Mouse (Mus musculus): ENCODE measurements around the gene Abtb2. TPM values are rescaled to one million over a fixed set of nuclear protein-coding genes. Genes with fewer than 3 reads are reported as not detected.

Abtb2 gene
- polyA plus RNA-seq, 1 experiment: 10.6 TPM

DNA sequence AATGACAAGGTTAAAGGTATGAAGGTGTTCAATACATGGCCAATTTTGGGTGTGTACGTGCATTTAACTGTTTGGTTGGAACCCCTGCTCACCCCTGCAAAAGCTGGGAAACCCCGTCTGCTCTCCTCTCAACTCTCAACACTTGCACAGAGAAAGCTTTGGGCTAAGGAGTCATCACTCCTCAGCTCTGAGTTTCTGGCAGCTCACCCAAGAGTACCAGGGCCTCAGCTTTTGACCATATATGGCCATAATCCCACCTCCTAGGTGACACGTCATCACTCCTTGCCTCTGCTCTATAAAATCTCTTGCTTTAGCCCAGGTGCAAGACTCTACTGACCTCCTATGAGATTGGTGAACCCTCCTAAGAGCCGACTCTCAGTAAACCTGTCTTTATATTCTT lies 5.2 kb upstream of the Abtb2 start:
- TF ChIP-seq POLR2A (IDR thresholded peaks at IDR 0.05; ENCODE audit: low read depth, low read length) (no peak), CTCF (IDR thresholded peaks at IDR 0.05; ENCODE audit: extremely low read depth, insufficient read depth, insufficient read length, insufficient replicate concordance) (no peak)
- Histone ChIP-seq H3K27me3 (ENCODE audit: control insufficient read depth, insufficient read depth, low read length) (0 out of 2 replicates have a peak, but pooled peaks cover 1% of the 10 kb centered on the region), H3K4me1 (ENCODE audit: control insufficient read depth, insufficient read depth, insufficient read length) (peaks cover 2% of the 10 kb centered on the region; the same call in 1 of the 2 replicates), H3K4me3 (ENCODE audit: extremely low read depth, insufficient read depth, insufficient read length) (no peak overlapping the region), H3K36me3 (ENCODE audit: control insufficient read depth, insufficient read depth, low read length) (no peaks in the 10 kb centered on the region), H3K27ac (ENCODE audit: insufficient read depth, low read length) (no peak overlapping the region)
- DNase-seq (ENCODE audit: low read depth in 1 of 2, low spot score in 2 of 2): no peak
- WGBS: 78% methylated on average over 4 of the region's 4 CpGs

DNA sequence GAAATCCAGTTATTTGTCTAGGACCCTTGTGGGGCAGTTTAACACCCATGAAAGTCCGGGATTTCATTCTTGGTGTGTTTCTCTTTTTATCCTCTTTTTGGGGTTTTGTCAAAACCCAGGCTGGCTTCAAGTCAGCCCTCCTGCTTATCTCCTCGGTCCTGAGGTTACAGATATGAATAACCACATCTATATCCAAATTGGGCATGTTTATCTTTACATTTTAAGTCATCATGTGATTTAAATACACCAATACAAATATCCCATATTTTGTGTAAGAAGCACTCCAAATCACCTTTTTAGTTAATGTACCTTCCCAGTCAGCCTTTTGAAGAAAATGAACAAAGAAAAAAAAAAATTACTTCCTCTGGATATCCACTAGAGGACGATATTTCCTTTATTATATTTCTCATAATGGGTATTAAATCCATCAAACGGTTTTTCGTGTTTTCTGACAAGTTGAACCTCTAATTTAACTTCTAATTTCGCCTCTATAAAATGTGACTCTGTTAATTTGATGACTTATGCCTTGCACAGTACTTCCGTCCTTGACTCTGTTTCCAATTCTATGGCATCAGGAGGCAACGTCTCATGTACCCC lies 1.6 kb upstream of the Abtb2 start:
- Histone ChIP-seq H3K27me3 (ENCODE audit: control insufficient read depth, insufficient read depth, low read length) (peaks cover 10% of the 10 kb centered on the region; the same call in 1 of the 2 replicates), H3K36me3 (ENCODE audit: control insufficient read depth, insufficient read depth, low read length) (no peaks in the 10 kb centered on the region), H3K4me3 (ENCODE audit: extremely low read depth, insufficient read depth, insufficient read length) (no peak overlapping the region), H3K27ac (ENCODE audit: insufficient read depth, low read length) (no peak overlapping the region), H3K4me1 (ENCODE audit: control insufficient read depth, insufficient read depth, insufficient read length) (peaks cover 6% of the 10 kb centered on the region)
- 15% methylated on average over 8 of the region's 8 CpGs for WGBS
- TF ChIP-seq POLR2A (IDR thresholded peaks at IDR 0.05; ENCODE audit: low read depth, low read length) (no peak), CTCF (IDR thresholded peaks at IDR 0.05; ENCODE audit: extremely low read depth, insufficient read depth, insufficient read length, insufficient replicate concordance) (no peak)
- no peak for DNase-seq (ENCODE audit: low read depth in 1 of 2, low spot score in 2 of 2)

DNA sequence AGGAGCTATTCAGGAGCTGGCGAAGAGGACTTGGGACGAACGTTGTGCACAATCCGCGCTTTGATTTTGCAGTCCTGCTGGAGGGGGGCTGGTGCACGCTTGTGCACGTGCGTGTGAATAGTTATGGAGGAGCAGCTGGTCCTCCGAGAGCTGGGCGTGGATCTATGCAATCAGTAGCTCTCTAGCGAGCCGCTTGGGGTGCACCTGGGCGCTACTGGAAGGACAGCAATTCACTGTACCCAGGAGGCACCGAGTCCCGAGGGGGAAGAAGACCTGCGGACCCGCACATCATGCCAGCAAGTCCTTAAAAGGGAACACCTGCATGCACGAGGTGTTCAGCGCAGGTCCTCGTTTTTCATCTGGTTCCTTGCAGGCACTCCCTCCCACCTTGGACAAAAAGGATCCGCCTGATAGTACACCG lies 929 bp upstream of the Abtb2 start:
- H3K27me3 ChIP-seq (ENCODE audit: control insufficient read depth, insufficient read depth, low read length): peaks cover 10% of the 10 kb centered on the region; the same call in 1 of the 2 replicates
- no peaks in the 10 kb centered on the region for H3K36me3 ChIP-seq (ENCODE audit: control insufficient read depth, insufficient read depth, low read length)
- no peak overlapping the region for H3K27ac ChIP-seq (ENCODE audit: insufficient read depth, low read length)
- peaks cover 6% of the 10 kb centered on the region for H3K4me1 ChIP-seq (ENCODE audit: control insufficient read depth, insufficient read depth, insufficient read length)
- H3K4me3 ChIP-seq (ENCODE audit: extremely low read depth, insufficient read depth, insufficient read length): peak overlapping the region; percentile 57
- TF ChIP-seq CTCF (IDR thresholded peaks at IDR 0.05; ENCODE audit: extremely low read depth, insufficient read depth, insufficient read length, insufficient replicate concordance) (no peak), POLR2A (IDR thresholded peaks at IDR 0.05; ENCODE audit: low read depth, low read length) (no peak)
- DNase-seq (ENCODE audit: low read depth in 1 of 2, low spot score in 2 of 2): peak in 1 of 2 experiments; percentile 32
- 3% methylated on average over 22 of the region's 22 CpGs for WGBS

GRCm38 (mm10) chr2:103566423-103566712 lies 258 bp downstream of the Abtb2 start:
- peaks cover 6% of the 10 kb centered on the region for H3K4me1 ChIP-seq (ENCODE audit: control insufficient read depth, insufficient read depth, insufficient read length)
- no peak for DNase-seq (ENCODE audit: low read depth in 1 of 2, low spot score in 2 of 2)
- peak overlapping the region; percentile 68 for H3K27ac ChIP-seq (ENCODE audit: insufficient read depth, low read length)
- under 1% methylated on average over 40 of the region's 40 CpGs for WGBS
- peak overlapping the region; percentile 88 for H3K4me3 ChIP-seq (ENCODE audit: extremely low read depth, insufficient read depth, insufficient read length)
- no peak for TF ChIP-seq POLR2A (IDR thresholded peaks at IDR 0.05; ENCODE audit: low read depth, low read length)
- TF ChIP-seq CTCF (IDR thresholded peaks at IDR 0.05; ENCODE audit: extremely low read depth, insufficient read depth, insufficient read length, insufficient replicate concordance): no peak
- H3K36me3 ChIP-seq (ENCODE audit: control insufficient read depth, insufficient read depth, low read length): no peaks in the 10 kb centered on the region
- H3K27me3 ChIP-seq (ENCODE audit: control insufficient read depth, insufficient read depth, low read length): peaks cover 10% of the 10 kb centered on the region; the same call in 1 of the 2 replicates

- no peak for TF ChIP-seq CTCF (IDR thresholded peaks at IDR 0.05; ENCODE audit: extremely low read depth, insufficient read depth, insufficient read length, insufficient replicate concordance)
- Histone ChIP-seq H3K4me1 (ENCODE audit: control insufficient read depth, insufficient read depth, insufficient read length) (peaks cover 6% of the 10 kb centered on the region), H3K27me3 (ENCODE audit: control insufficient read depth, insufficient read depth, low read length) (peaks cover 10% of the 10 kb centered on the region; the same call in 1 of the 2 replicates), H3K27ac (ENCODE audit: insufficient read depth, low read length) (peak overlapping the region; percentile 68; the same call in 1 of the 2 replicates), H3K36me3 (ENCODE audit: control insufficient read depth, insufficient read depth, low read length) (no peaks in the 10 kb centered on the region), H3K4me3 (ENCODE audit: extremely low read depth, insufficient read depth, insufficient read length) (peak overlapping the region; percentile 88)
- DNase-seq (ENCODE audit: low read depth in 1 of 2, low spot score in 2 of 2): peak in 1 of 2 experiments; percentile 22
- WGBS: 2% methylated on average over 79 of the region's 79 CpGs
Observed at GRCm38 (mm10) chr2:103566713-103567521, 807 bp downstream of the Abtb2 start.

GRCm38 (mm10) chr2:103568161-103568560 lies 2.1 kb downstream of the Abtb2 start:
- DNase-seq (ENCODE audit: low read depth in 1 of 2, low spot score in 2 of 2): no peak
- 64% methylated on average over 7 of the region's 7 CpGs for WGBS

More at GRCm38 (mm10) chr2:103568161-103568560, 2.1 kb downstream of the Abtb2 start:
- TF ChIP-seq POLR2A (IDR thresholded peaks at IDR 0.05; ENCODE audit: low read depth, low read length) (no peak), CTCF (IDR thresholded peaks at IDR 0.05; ENCODE audit: extremely low read depth, insufficient read depth, insufficient read length, insufficient replicate concordance) (no peak)
- Histone ChIP-seq H3K27ac (ENCODE audit: insufficient read depth, low read length) (no peak overlapping the region), H3K27me3 (ENCODE audit: control insufficient read depth, insufficient read depth, low read length) (peaks cover 9% of the 10 kb centered on the region; the same call in 1 of the 2 replicates), H3K4me1 (ENCODE audit: control insufficient read depth, insufficient read depth, insufficient read length) (peaks cover 6% of the 10 kb centered on the region), H3K4me3 (ENCODE audit: extremely low read depth, insufficient read depth, insufficient read length) (peak overlapping the region; percentile 88; the same call in 1 of the 2 replicates), H3K36me3 (ENCODE audit: control insufficient read depth, insufficient read depth, low read length) (no peaks in the 10 kb centered on the region)
